Mouse (Mus musculus) T-cell, adult 2 months (primary cell): ENCODE measurements around the gene Tomt.

Experiments used
- DNase-seq: peaks from one replicate; pipeline ENCODE4 v3.0.0; 2022; ENCODE audit warnings: low spot score

The Tomt gene

DNA sequence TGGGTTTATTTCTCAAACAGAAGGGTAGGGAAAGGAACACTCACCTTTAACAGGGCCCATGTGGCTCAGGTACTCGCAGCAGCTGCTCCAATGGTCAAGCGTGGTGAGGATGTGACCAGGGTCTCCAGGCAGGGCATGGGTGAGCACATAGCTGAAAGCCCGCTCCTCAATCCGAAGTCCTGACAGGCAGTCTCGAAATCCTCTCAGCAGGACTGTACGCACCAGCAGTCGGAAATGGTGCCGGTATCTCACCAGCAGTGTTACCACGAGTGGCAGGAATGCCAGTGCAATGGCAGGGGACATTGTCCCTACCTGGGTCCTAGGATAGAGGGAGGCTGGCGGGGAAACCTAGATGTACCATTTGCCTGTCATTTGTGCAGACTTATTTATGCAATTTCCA, 4.2 kb downstream of the Tomt start:
- no peak for DNase-seq

DNA sequence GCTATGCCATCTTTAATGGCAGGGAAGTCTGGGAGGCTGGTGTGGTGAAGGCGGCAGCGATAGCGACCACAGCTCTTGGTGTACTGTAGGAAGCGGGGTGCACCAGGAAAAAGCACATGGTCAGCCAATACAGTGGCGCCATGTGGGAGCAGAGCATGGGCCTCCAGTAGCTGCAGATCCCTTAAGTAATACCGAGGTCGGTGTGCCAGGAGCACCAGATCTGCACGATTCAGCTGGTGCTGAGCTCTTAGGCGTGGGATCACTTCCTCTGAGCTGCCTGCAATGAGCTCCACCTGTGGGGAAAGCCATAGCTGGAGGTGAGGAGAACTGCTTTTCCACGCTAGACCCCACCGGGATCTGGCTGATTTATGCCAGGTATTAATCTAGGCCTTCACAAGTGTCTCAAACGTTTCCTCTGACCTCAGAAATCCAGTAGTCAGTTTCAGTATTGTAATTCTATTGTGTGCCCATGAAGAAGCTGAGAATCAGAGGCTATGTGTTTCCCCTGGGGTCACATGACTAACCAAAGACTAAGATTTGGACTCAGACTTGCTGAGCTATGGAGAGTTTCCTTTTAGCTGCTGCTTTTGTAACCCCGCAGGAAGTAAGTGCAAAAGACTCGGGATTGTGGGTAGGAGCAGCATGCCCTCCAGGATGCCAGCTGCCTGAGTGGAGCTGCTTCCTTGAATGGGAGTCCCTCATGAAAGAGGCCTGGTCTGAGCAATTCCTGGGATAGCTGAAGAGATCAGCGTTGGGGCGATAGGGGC, 5.6 kb downstream of the Tomt start:
- DNase-seq = no peak

DNA sequence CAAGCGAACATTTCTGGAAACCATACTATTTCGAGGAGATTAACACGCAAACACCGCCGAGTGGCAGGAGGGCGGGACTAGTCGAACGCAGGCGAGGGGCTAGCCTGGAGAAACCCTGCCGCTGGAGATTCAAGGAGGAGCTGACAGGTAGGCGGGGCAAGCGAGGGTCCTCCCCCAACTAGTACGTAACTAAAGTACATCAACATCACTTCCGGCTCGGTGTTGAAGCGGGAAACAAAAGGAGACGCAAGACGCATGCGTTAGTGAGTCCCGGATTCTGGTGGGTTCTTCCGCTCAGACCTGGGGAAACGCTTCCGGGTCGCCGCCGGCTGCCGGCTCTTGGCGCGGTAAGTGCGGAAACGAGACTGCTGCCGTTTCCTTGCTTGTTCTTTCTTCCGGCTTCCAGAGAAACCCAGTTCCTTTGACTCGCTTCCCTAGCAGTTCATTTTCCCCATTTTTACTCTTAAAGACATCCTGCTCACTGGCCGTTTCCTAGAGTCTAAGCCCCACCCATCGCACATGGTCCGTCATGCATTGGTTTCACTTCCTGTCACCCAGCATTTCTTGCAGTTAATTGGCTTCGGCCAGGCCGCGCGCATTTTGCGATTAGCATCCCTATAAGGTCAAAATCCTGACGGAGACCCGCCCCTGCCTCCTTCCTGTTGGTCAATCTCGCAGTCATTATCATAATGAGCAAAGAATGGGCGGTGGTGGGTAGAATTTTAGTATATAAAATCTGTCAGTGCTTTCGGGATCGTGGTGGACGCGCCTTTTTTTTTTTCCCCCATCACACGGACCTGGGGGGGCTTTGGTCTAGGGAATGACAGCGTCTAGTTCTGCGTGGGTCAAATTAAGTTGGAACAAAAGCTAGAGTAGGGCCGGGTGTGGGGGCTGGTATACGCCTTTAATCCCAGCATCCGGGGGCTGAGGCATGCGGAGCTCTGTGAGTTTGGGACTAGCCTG, 9.8 kb downstream of the Tomt start:
- DNase-seq = peak; percentile 98

DNA sequence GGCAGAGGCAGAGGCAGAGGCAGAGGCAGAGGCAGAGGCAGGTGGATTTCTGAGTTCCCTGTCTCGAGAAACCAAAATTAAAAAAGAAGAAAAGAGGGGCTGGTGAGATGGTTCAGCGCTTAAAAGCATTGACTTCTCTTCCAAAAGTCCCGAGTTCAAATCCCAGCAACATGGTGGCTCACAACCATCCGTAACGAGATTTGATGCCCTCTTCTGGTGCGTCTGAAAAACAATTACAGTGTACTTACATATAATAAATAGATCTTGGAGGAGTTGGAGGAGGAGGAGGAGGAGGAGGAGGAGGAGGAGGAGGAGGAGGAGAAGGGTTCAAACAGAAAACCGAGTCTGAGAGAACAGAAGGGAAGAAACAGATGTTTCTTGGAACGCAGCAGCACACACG, 10.5 kb downstream of the Tomt start:
- no peak for DNase-seq

DNA sequence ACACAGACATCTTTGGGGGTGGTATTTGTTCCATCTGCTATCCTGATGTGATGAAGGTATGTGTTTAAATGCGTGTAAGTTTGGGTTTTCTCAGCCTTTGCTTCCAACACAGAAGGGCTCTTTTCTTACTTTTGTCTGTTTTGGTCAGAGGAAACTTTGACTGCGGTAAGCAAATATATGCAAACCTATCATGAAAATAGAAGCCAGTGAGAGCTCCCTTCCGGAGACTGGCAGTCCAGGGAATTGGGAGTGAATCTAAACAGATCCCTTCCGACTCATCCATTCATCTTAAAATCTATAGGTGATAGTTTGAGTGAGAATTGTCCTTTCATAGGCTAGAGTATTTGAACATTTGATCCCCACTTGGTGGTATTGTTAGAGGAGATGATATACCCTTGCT, 17.7 kb downstream of the Tomt start:
- DNase-seq = no peak

DNA sequence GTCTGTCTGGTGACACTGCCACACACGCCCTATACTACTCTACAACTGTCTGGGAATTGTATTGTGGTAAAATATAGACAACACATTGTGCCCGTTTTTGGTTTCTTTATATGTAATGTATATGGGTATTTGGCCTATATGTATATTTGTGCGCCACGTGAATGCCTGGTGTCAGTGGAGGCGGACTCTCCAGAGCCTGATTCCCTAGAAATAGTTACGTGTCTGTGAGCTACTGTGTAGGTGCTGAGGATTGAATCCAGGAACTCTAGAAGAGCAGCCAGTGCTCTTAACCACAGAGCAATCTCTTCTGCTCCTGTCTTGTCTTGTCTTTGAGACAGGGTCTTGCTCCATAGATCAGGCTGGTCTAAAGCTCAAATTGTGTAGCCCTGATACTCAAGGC, 19.9 kb downstream of the Tomt start:
- DNase-seq = no peak

DNA sequence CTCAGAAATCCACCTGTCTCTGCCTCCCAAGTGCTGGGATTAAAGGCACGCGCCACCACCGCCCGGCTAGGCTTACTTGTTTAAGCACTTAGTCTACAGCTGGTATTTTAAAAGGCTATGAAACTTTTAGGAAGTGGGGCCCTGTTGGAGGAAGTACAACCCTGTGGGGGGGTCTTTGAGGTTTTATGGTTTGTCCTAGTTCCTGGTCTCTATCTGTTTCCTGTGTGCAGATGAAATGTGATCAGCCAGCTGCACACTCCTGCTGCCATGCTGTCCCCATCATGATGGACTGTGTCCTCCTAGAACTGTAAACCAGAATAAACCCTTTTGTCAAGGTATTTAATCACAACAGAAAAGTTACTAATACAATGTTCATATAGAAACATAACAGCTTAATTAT, 22.0 kb downstream of the Tomt start:
- no peak for DNase-seq

DNA sequence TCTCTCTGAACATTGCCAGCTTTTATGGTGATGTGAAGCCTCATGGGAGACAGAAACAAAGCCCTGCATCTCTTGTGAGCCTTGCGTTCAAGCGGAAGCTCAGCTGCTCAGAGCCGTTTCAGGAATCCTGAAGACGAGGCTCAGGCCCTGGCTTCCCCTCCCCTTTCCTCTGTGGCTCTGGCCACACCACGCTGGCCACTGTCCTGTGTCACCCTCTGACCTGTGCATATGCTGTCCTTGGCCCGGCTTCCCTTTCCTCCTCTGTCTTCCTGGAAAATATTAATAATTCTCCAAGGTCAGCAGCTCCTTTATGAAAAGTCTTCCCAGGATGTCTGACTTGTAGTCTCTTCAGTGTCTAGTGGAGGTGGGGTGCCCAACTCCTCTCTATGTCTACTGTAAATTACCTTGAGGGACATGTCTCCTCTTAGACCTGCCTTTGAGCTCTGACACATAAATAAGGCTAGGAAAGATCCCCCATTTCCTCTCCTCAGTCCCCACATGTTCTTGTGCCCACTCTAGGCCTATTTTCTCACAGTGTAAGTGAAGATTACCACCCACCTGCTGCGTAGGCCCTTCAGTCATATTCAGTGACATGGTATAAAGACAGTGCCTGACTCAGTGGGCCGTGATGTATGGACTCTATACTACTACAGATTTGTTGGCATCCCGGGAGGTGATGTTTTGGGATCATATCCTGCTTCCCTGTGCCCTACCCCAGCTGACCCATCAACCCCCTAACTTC, 23.6 kb downstream of the Tomt start:
- no peak for DNase-seq

DNA sequence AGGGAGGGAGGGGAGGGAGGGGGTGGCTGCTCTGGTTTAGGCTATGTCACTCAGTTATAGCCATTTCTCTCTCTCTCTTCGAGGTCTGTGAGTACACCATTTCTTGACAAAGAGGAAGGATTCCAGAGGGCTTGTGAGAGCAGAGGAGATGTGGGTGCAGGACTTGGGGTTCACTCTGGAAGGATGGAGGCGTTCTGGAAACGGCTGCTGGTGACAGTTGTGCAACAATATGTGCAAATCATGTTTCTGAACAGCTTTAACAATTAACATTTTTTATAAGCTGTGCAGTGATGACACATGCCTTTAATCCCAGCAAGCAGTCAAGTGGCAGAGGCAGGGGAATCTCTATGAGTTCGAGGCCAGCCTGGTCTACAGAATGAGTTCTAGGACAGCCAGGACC, 25.3 kb downstream of the Tomt start:
- no peak for DNase-seq

DNA sequence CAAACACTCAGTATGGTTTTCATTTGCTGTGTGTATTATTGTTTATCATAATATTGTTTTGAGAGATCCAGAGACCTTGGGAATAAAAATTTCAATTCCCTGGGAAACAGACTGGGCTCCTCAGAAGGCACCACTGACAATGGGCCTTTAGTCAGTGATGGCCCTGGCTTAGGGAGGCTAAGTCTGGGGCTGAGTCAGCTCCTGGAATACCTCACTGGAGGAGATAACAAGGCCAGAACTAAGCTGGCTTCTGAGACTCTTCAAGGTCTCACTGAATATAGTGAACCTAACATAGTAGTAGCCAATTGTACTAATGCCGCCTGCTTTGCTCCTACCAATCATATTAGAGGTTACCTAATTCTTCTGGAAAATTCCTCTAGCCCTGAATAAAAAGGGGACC, 30.2 kb downstream of the Tomt start:
- no peak for DNase-seq

DNA sequence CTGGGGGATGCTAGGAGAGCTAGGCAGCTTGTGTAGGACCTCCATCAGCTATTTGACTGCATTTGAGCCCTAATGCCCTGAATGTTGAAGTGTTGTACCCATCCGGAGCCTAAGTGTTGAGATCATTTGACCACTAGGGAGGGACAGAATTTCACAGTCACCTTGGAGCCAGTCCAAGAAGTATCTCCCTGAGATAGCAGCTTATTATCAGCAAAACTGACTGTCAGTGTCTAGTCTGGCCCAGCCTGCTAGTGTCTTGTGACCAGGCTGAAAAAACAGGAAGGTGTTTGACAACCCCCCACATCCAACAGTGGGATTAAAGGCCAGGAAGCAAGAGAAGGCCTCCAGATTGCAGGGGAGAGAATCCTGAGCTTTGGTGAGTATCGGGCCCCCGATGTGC, 34.9 kb downstream of the Tomt start:
- no peak for DNase-seq

DNA sequence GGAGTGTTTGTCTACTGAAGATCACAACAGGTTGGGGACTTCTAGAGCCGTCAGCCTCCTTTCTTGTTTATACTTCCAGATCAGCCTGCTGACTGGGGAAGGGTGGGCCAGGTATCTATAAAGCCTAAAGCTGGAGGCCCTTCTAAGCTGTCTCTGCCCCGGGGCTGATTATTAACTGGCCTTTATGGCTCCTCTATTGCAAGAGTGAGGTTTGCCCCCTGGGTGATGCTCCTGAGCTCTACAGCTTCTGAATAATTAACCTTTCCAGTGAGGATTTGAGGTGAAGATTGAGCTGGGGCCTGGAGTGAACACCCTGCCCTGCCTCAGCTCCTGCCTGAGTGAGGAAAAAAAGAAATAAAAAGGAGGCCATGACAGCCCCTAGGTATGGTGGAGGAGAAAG, 35.5 kb downstream of the Tomt start, which contains the start of gene Folr1:
Gene Folr1 (minus strand): TSS at position 160 of the 400 bp plus-strand sequence.
- DNase-seq = no peak

DNA sequence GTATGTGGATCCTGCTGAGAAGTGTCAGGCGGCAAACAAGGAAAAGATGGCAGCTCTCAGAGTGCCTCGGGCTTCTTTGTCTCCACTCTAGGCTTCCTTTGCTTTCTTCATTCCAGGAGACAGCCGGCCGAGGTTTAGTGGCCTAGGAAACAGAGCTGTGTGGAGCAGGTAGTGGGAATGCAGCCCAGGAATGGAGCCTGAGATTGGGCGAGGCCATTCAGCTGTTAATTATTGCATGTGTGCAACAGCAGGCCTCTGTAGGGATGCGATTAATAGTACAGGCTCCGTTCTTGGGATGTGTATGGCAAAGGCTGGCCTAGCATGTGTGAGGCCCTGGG, 37.0 kb downstream of the Tomt start:
- DNase-seq = no peak

DNA sequence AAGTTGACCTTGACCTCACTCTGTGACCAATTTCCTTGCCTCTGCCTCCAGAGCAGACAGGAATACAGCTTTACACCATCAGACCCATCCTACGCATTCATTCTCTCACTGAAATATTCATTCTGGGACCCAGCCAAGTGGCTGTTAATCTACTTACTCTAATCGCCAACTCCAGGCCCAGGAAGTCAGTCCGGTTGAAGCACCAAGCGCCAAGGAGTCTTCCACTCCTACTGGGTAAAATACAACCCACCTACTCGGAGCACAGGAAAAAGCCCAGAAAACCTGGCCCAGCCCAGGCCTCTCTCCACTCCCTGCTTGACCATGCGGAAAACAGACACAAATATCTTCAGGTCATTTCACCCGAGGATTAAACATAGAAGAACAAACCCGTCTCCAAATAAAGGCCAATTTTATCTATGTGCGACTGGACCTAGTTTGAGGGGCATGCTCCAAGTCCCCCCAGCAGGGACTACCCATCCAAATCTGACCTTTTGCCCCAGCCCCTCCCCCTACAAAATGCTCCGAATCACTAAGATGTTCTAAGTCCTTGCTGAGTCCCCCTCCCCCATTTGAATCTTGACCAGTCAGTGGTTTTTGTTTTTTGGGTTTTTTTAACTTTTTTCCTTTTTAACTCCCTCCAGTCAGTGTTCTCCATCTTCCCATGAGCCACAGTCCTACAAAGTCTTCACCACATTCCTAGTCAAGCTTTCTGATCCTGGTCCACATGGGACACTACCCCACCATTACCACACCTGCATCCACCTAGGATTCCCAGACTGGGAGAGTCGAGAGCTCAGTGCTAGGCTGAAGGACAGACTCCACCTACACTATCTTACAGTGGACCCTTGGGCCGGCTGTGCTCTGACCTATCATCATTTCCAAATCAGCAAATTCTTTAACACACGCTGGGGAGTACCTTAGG, 37.7 kb downstream of the Tomt start:
- DNase-seq = no peak

DNA sequence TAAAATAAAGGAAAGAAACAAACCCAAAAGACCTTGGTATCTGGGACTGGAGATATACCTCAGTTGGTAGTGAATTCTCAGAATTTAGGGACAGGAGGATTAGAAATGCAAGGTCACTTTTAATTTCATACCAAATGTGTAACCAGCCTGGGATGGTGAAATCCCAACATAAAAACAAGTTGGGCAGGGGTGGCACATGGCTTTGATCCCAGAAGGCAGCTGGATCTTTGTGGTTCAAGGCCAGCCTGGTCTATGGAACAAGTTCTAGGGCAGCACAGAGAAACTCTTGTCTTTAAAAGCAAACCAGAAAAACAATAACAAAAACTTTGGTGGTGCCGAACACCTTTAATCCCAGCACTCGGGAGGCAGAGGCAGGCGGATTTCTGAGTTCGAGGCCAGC, 38.7 kb downstream of the Tomt start:
- no peak for DNase-seq

DNA sequence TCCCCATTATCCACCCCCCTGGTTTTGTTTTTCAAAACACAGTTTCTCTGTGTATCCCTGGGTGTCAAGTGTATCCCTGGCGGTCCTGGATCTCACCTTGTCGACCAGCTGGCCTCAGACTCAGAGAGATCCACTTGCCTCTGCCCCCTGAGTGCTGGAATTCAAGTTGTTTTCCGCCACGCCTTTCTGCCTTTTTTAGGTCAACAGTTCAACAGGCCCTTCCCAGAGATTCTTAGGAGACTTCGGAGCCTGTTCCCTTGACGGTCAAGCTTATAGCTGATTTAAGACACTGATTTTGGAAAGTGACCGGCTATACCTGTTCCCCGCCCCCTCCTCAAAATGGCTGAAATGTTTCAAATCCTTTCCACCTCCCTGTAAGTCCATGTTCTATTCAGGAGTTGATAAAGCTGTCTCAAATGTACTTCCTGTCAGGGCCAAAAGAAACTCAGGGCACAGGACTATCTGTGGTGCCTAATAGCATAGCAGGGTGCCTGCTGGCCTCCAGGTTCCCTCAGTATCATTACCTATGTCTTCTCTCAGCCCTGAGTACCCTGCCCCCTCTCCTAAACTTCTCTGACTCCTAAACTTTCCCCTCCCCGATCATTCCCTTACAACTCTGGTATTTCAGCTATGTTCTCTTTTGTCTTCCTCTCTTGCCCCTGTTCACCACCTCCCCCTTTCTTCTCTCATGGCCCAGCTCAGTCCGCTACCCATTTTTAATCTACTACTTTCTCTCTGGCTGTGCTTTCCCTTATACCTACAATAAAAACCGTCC, 39.5 kb downstream of the Tomt start:
- DNase-seq = no peak

DNA sequence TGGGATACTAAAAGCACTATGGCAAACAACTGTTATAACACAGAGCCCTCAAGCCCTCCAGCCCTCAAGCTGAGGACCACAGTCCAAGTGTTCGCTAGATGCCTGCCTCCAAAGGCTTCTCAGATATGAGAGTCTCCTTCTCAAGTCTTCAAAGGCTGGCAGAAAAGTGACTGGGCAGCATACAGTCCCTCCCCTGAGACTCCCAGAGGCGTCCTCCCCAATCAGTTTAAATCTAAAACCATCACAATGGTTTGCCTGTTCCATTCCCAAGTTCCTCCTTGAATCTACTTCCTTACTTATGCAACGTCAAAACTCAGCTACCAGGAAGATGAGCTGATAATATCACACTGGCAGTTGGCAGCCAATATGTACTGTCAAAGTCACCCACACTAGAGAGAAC, 42.7 kb downstream of the Tomt start, which contains the start of gene Anapc15:
Gene Anapc15 (plus strand): TSS at position 301 of the 400 bp plus-strand sequence.
- no peak for DNase-seq

DNA sequence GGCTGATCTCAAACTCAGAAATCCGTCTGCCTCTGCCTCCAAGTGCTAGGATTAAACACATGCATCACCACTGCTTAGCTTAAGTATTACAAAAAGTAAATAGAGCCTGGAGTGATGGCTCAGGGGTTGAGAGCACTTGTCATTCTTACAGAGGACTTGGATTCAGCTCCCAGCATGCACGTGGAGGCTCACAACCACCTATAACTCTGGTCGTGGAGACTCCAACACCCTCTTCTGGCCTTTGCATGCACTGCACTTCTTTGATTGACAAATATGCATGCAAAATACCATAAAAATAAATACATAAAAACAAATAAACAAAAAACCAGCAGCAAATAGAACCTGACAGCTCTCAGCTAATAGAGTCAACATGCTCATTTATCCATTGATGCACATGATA, 43.9 kb downstream of the Tomt start:
- DNase-seq = no peak

DNA sequence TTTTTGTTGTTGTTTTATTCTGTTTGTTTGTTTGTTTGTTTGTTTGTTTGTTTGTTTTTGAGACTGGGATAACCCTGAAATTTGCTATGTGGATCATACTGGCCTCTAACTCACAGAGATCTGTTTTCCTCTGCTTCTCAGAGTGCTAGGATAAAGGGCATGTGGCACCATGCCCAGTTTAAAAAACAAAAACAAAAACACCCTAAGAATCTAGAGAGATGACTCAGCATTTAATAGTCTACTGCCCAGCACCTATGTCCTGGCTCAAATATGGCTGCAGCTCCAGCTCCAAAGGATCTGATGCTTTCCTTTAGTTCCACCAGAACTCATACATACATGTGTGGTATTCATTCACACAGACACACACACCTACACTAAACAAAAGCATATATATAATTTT, 45.2 kb downstream of the Tomt start:
- DNase-seq = no peak

DNA sequence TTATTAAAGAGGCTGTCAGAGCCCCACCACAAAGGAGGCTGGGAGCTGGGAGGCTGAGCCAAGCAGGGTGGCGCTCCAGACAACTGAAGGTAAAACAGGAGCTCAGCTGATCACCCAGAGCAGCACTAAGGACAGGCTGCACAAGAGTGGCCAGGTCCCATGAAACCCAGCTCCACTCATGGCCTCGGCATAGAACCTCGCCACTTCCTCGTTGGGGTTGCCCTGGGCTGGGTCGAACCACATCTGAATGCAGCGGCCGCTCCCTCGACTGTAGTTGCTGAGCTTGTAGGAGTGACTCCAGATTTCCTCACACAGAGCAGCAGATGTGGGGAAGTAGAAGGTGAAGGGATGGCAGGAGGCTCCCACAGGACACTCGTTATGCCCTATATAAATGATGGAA, 47.8 kb downstream of the Tomt start:
- no peak for DNase-seq

DNA sequence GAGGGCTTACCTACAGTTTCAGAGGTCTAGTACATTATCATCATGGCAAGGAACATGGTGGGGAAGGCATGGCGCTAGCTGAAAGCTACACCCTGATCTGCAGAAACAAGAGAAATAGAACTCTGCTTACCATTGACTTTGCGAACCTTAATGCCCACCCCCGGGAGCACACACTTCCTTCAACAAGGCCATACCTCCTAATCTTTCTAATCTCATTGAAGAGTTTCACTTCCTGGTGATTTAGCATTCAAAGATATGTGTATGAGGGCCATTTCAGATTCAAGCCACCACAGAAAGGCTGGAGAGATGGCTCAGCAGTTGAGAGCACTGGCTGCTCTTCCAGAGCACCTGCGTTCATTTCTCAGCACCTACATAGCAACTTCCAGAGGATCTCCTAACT, 49.1 kb downstream of the Tomt start, which contains the start of gene Folr2:
Gene Folr2 (minus strand): TSS at position 101 of the 400 bp plus-strand sequence.
- DNase-seq = no peak
